Mouse (Mus musculus): ENCODE results near the gene Gipc3. TPM values are rescaled to one million over a fixed set of nuclear protein-coding genes. Genes with fewer than 3 reads are reported as not detected.
A peak's percentile ranks its signal among the peaks of the same experiment; 100 is the strongest.

Gipc3 gene
- total RNA-seq (2014; rRNA removed) (0.16 TPM in 1 of 2 replicates, not detected in the other), polyA plus RNA-seq (2015; fragmentation: Nextera tagmentation; extraction: Ambion mirVana) (not detected in 2 replicates)

DNA sequence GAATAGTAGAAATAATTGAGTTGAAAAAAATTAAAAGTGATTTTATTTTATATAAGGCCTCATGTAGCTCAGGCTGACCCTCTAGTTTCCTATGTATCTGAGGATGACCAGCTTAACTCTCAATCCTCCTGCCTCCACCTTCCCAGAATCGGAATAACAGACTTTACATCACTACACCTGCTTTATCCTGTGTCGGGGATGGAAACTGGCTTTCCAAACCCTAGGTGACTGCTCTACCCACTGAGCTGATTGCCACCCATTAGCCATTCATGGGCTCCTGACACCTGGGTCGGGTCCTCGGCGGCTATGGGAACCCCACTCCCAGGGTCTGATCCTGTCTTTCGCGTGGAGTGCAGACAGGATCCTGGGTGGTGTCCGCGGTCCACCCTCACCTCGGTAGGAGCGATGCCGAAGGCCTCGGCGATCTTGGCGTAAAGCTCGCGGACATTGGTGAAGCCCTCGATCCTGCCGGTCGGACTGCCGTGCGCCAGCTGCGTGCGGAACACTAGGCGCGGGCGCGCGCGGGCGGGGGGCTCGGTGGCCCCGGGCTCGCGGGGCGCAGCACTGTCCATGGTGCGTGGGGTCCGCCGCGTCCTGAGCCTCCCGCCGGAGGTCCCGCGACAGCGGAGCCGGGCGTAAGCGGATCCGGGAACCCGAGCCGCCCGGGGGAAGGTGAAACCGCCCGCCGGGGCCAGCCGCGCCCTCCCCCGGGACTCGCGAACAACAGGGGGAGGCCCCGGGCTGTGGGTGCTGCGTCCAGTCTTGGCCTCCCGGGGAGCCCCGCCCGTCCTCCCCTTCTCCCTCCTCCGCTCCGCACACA lies at the start of gene Gipc3:
Gene Gipc3, minus strand, starts transcription at position 581 of the 820 bp plus-strand sequence.
- H3K4me2 ChIP-seq (ENCODE audit: low read depth, low read length): peak within 1 kb of the TSS; percentile 60
- no peaks in the 10 kb centered on the region for H3K36me3 ChIP-seq (ENCODE audit: insufficient read depth, low read length)
- no peak for ATAC-seq
- DNase-seq (ENCODE audit: low spot score): no peak
- H3K27me3 ChIP-seq (ENCODE audit: insufficient read depth, low read length): peaks cover 28% of the 10 kb centered on the region; the same call in 1 of the 2 replicates
- peak within 1 kb of the TSS; percentile 35 for H3K4me3 ChIP-seq (ENCODE audit: low read length)
- H3K9me3 ChIP-seq (ENCODE audit: low read length): no peaks in the 10 kb centered on the region
- H3K9ac ChIP-seq (replicated peaks; ENCODE audit: low read length): peak within 1 kb of the TSS; percentile 47; the same call in 1 of the 2 replicates
- no peak within 1 kb of the TSS for H3K27ac ChIP-seq
- no peaks in the 10 kb centered on the region for H3K4me1 ChIP-seq (ENCODE audit: insufficient read depth, low read length)
- 7% methylated on average over 49 of the region's 67 CpGs for WGBS
- no peak for TF ChIP-seq CTCF (IDR thresholded peaks at IDR 0.05; ENCODE audit: low read depth)

DNA sequence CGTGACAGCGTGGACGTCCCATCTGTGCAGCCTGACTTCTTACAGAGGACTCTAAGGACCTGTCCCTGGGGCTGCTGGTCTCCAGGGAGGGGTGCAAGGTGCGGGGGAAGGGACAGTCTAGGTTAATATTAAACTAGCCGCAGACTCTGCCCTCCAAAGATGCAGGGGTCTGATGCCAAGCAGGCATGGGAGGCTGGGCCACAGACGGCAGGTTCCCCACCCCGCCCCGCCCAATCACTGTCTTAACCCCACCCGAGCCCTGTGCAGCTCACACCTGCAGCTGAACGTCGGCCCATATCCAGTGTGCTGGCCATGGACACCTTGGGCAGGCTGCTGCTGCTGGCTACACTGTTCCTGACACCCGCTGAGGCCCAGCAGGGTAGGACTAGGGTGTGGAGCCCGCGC lies 49.7 kb upstream of the Gipc3 start, which contains the start of gene Smim24:
Gene Smim24, plus strand, starts transcription at position 271 of the 405 bp plus-strand sequence.
- H3K4me3 ChIP-seq (ENCODE audit: low read length): no peak within 1 kb of the TSS

DNA sequence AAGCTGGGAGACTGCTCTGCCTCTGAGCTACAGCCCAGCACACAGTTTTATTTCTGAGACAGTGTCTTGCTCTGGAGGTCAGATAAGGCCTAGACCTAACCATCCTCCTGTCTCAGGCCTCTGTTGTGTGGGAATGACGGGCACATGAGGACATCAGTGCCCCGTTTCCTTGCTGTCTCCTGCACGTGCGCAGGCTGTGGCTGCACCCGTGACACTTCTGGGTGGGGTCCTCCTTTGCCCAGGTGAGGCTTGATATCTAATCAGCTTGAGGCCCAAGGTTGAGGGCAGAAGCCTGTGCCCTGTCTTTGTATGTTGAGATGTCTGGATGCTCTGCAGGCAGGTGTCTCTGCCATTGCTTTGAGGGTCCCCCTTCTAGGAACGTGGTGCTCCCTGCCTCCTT lies 49.2 kb upstream of the Gipc3 start:
- H3K4me2 ChIP-seq (ENCODE audit: low read depth, low read length): no peak overlapping the region
- no peaks in the 10 kb centered on the region for H3K27me3 ChIP-seq (ENCODE audit: insufficient read depth, low read length)
- no peaks in the 10 kb centered on the region for H3K9me3 ChIP-seq (ENCODE audit: low read length)
- H3K9ac ChIP-seq (replicated peaks; ENCODE audit: low read length): no peak overlapping the region
- no peak overlapping the region for H3K4me3 ChIP-seq (ENCODE audit: low read length)
- peaks cover 17% of the 10 kb centered on the region for H3K36me3 ChIP-seq (ENCODE audit: insufficient read depth, low read length)
- peaks cover 7% of the 10 kb centered on the region; the same call in 1 of the 2 replicates for H3K4me1 ChIP-seq (ENCODE audit: insufficient read depth, low read length)
- H3K27ac ChIP-seq: no peak overlapping the region
- DNase-seq (ENCODE audit: low spot score): no peak
- no peak for TF ChIP-seq CTCF (IDR thresholded peaks at IDR 0.05; ENCODE audit: low read depth)
- no peak for ATAC-seq
- 89% methylated on average over 6 of the region's 6 CpGs for WGBS

More for the DNA sequence above, 49.7 kb upstream of the Gipc3 start, which contains the start of gene Smim24:
- H3K9ac ChIP-seq (replicated peaks; ENCODE audit: low read length): 0 out of 2 replicates have a peak within 1 kb of the TSS, but pooled peaks have one; percentile 13
- DNase-seq (ENCODE audit: low spot score): no peak
- H3K36me3 ChIP-seq (ENCODE audit: insufficient read depth, low read length): peaks cover 12% of the 10 kb centered on the region
- peak within 1 kb of the TSS; percentile 42 for H3K4me2 ChIP-seq (ENCODE audit: low read depth, low read length)
- H3K27me3 ChIP-seq (ENCODE audit: insufficient read depth, low read length): no peaks in the 10 kb centered on the region
- peaks cover 7% of the 10 kb centered on the region; the same call in 1 of the 2 replicates for H3K4me1 ChIP-seq (ENCODE audit: insufficient read depth, low read length)
- ATAC-seq: no peak
- no peaks in the 10 kb centered on the region for H3K9me3 ChIP-seq (ENCODE audit: low read length)
- H3K27ac ChIP-seq: peak within 1 kb of the TSS; percentile 41; the same call in 1 of the 2 replicates
- no peak for TF ChIP-seq CTCF (IDR thresholded peaks at IDR 0.05; ENCODE audit: low read depth)
- WGBS: 73% methylated on average over 14 of the region's 14 CpGs

DNA sequence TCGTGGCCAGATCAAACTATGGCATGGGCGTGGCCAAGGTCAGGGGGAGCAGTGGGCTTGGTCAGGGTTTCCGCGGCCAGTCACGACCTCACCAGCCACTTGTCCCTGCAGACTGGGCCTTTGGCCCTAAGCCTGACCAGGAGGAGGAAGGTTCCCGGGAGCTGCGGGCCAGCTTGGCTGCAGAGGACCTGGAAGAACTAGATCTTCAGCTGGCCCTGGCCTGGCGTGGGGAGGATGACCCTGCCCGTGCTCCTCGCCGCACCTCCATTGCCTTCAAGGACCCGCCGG lies 47.6 kb upstream of the Gipc3 start:
- Histone ChIP-seq H3K9ac (replicated peaks; ENCODE audit: low read length) (0 out of 2 replicates have a peak overlapping the region, but pooled peaks have one; percentile 22), H3K27me3 (ENCODE audit: insufficient read depth, low read length) (no peaks in the 10 kb centered on the region), H3K4me3 (ENCODE audit: low read length) (no peak overlapping the region), H3K4me1 (ENCODE audit: insufficient read depth, low read length) (peaks cover 10% of the 10 kb centered on the region; the same call in 1 of the 2 replicates), H3K4me2 (ENCODE audit: low read depth, low read length) (no peak overlapping the region), H3K27ac (no peak overlapping the region), H3K9me3 (ENCODE audit: low read length) (no peaks in the 10 kb centered on the region), H3K36me3 (ENCODE audit: insufficient read depth, low read length) (peaks cover 33% of the 10 kb centered on the region)
- 91% methylated on average over 13 of the region's 13 CpGs for WGBS
- ATAC-seq (no peak), DNase-seq (ENCODE audit: low spot score) (no peak)
- TF ChIP-seq CTCF (IDR thresholded peaks at IDR 0.05; ENCODE audit: low read depth): no peak

DNA sequence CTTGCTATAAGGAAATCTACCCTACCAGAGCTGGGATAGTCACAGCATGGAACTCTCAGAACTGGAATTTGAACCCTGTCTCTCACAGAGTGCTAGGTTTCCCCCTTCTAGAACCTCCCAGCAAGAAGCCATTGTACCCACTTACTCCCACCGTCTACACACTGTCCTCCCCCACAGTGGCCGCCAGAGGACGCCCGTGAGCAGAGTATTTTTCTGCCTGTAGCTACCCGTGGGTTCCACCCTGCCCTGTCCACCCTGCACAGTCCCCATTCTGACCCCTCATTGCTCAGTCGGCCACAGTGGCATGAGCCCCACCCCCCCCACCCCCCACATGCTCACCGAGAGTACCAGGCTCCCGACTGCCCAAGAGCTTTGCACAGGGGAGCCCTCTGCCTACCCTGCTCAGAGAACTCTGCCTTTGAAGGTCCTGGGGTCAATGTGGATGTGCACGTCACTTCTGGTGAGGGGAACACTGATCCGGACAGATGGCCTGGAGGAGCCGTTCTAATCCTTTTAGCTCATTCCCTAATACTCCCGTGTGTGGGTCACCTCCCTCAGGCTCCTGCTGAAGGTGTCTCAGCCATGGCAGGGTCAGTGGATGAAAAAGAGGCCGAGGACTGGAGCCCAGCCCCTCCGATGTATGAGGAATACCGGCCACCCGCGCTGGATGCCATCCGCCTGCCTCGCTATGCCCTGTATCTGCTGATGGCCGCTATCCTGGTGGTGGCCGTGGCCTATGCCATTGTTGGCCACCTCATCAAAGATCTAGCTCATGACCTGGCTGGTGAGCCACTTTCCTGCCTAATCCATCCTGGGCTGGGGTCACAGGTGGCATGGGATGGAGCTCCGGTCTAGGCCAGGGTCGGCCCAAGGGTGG lies 47.0 kb upstream of the Gipc3 start:
- H3K27me3 ChIP-seq (ENCODE audit: insufficient read depth, low read length): no peaks in the 10 kb centered on the region
- H3K27ac ChIP-seq: peak overlapping the region; percentile 43; the same call in 1 of the 2 replicates
- no peaks in the 10 kb centered on the region for H3K9me3 ChIP-seq (ENCODE audit: low read length)
- WGBS: 56% methylated on average over 23 of the region's 23 CpGs
- peaks cover 16% of the 10 kb centered on the region; the same call in 1 of the 2 replicates for H3K4me1 ChIP-seq (ENCODE audit: insufficient read depth, low read length)
- H3K36me3 ChIP-seq (ENCODE audit: insufficient read depth, low read length): peaks cover 33% of the 10 kb centered on the region
- ATAC-seq (peak; percentile 71), DNase-seq (ENCODE audit: low spot score) (peak; percentile 65)
- H3K4me3 ChIP-seq (ENCODE audit: low read length): no peak overlapping the region
- no peak overlapping the region for H3K4me2 ChIP-seq (ENCODE audit: low read depth, low read length)
- H3K9ac ChIP-seq (replicated peaks; ENCODE audit: low read length): 0 out of 2 replicates have a peak overlapping the region, but pooled peaks have one; percentile 22
- peak; percentile 91 for TF ChIP-seq CTCF (IDR thresholded peaks at IDR 0.05; ENCODE audit: low read depth)

DNA sequence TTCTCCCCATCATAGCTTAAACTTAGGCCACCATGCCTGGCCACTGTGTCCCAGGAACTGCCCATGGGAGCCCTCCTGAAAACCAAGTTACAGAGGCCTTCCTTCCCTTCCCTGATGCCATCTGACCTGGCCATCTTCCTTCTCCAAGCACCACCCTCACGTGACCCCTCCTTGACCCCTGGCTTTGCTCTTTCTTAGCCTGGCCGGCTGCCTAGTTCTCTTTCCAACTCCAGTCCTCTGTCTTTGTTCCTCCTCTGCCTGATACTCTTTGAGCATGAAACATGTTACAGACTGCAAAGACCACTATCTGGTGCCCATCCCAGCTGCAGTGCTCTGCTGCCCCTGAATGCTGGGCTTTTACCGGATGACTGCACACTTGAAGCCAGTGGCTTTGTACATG lies 46.3 kb upstream of the Gipc3 start:
- WGBS: 32% methylated on average over 3 of the region's 3 CpGs
- peaks cover 18% of the 10 kb centered on the region; the same call in 1 of the 2 replicates for H3K4me1 ChIP-seq (ENCODE audit: insufficient read depth, low read length)
- H3K36me3 ChIP-seq (ENCODE audit: insufficient read depth, low read length): peaks cover 33% of the 10 kb centered on the region
- H3K27me3 ChIP-seq (ENCODE audit: insufficient read depth, low read length): no peaks in the 10 kb centered on the region
- no peak for DNase-seq (ENCODE audit: low spot score)
- no peak overlapping the region for H3K4me2 ChIP-seq (ENCODE audit: low read depth, low read length)
- no peak overlapping the region for H3K9ac ChIP-seq (replicated peaks; ENCODE audit: low read length)
- no peak for TF ChIP-seq CTCF (IDR thresholded peaks at IDR 0.05; ENCODE audit: low read depth)
- peak overlapping the region; percentile 43; the same call in 1 of the 2 replicates for H3K27ac ChIP-seq
- ATAC-seq: no peak
- H3K4me3 ChIP-seq (ENCODE audit: low read length): no peak overlapping the region
- no peaks in the 10 kb centered on the region for H3K9me3 ChIP-seq (ENCODE audit: low read length)

Measured in hindbrain, postnatal 0 days (tissue).